Mouse (Mus musculus) T-helper 1 cell (primary cell): ENCODE data around the gene Ddah2.
"Not testable (repeated sequence)": the region's sequence is repeated elsewhere in the genome, so short reads cannot be mapped to it uniquely, and the experiment has no call there.

Experiments used
- in situ Hi-C: fragments of 300-600 bp; cut with MboI, MseI; formaldehyde crosslinking; loops from one replicate; pipeline ENCODE4 v1.15.1; 2025; ENCODE audit warnings: high pct_unique_total_duplicates

Gene Ddah2

GRCm38 (mm10) chr17:35026206-35026605, 32.6 kb upstream of the Ddah2 start:
- in situ Hi-C loops = no loop called here

GRCm38 (mm10) chr17:35027277-35028068, 31.4 kb upstream of the Ddah2 start, which contains the start of gene Sapcd1:
Sapcd1 (minus strand) TSS chr17:35028016.
- in situ Hi-C loops = no loop called here

- in situ Hi-C loops = no loop called here
Measured at GRCm38 (mm10) chr17:35028315-35028714, 30.5 kb upstream of the Ddah2 start.

GRCm38 (mm10) chr17:35029691-35030532, 28.9 kb upstream of the Ddah2 start:
- in situ Hi-C loops = no loop called here

- in situ Hi-C loops = no loop called here
Measured at GRCm38 (mm10) chr17:35031272-35031671, 27.6 kb upstream of the Ddah2 start.

GRCm38 (mm10) chr17:35031880-35032279, 27.0 kb upstream of the Ddah2 start:
- in situ Hi-C loops = no loop called here

- in situ Hi-C loops = no loop called here
Measured at GRCm38 (mm10) chr17:35032323-35032870, 26.4 kb upstream of the Ddah2 start.

- in situ Hi-C loops = not testable (repeated sequence)
Measured at GRCm38 (mm10) chr17:35033703-35034102, 25.1 kb upstream of the Ddah2 start.

- in situ Hi-C loops = no loop called here
Measured at GRCm38 (mm10) chr17:35034896-35035295, 23.9 kb upstream of the Ddah2 start.

- in situ Hi-C loops = no loop called here
Measured at GRCm38 (mm10) chr17:35039121-35039873, 19.5 kb upstream of the Ddah2 start.

GRCm38 (mm10) chr17:35043794-35044193, 15.0 kb upstream of the Ddah2 start:
- in situ Hi-C loops = no loop called here

- in situ Hi-C loops = no loop called here
Measured at GRCm38 (mm10) chr17:35044904-35045806, 13.7 kb upstream of the Ddah2 start.

- in situ Hi-C loops = no loop called here
Measured at GRCm38 (mm10) chr17:35045807-35046680, 12.8 kb upstream of the Ddah2 start.

- in situ Hi-C loops = no loop called here
Measured at GRCm38 (mm10) chr17:35046681-35047455, 12.0 kb upstream of the Ddah2 start, which contains the start of gene Msh5. Msh5 (minus strand) TSS chr17:35046745.

- in situ Hi-C loops = no loop called here
Measured at GRCm38 (mm10) chr17:35047688-35048087, 11.1 kb upstream of the Ddah2 start.

GRCm38 (mm10) chr17:35048149-35048931, 10.5 kb upstream of the Ddah2 start:
- in situ Hi-C loops = no loop called here

- in situ Hi-C loops = no loop called here
Measured at GRCm38 (mm10) chr17:35048932-35049440, 9.8 kb upstream of the Ddah2 start.

GRCm38 (mm10) chr17:35049561-35050016, 9.2 kb upstream of the Ddah2 start, which contains the start of gene Clic1:
Clic1 (plus strand) TSS chr17:35049966.
- in situ Hi-C loops = no loop called here
